Mouse (Mus musculus): ENCODE measurements at regions not wholly inside any gene's neighbourhood (a gene's known extent, or its start where the extent isn't known, plus 50 kb on each side); places are given as distances from the start of the nearest gene placed in this dataset.

DNA sequence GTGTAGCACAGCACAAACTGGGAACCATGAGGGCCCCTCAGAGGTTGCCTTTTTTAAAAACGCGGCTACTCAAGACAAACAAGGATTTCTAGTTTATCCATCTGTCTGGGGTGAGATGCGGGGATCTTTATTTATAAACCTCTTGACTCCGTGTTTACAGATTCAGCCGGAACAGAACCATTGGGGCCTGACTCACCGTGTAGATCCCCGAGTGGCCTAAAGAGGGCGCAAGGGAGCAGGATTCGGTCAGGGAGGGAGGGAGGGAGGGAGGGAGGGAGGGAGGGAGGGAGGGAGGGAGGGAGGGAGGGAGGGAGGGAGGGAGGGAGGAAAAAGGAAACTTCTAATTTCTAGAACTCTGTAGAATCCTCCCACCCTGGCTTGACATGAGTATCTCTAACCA, 73.4 kb upstream of the Fzd10 start:
- 0 out of 2 replicates have a peak, but pooled peaks cover 6% of the 10 kb centered on the region for H3K4me1 ChIP-seq (ENCODE audit: insufficient read depth, low read length)
- H3K27me3 ChIP-seq (ENCODE audit: insufficient read depth, low read length): no peaks in the 10 kb centered on the region
- no peak overlapping the region for H3K27ac ChIP-seq (ENCODE audit: low read depth, low read length)
- no peak for DNase-seq (ENCODE audit: low spot score)
- no peak overlapping the region for H3K4me3 ChIP-seq (ENCODE audit: low read depth, low read length)
- no peaks in the 10 kb centered on the region for H3K36me3 ChIP-seq (ENCODE audit: insufficient read depth, low read length)
- H3K4me2 ChIP-seq (ENCODE audit: low read depth, low read length, poor library complexity, severe bottlenecking): no peak overlapping the region
- no peaks in the 10 kb centered on the region for H3K9me3 ChIP-seq (ENCODE audit: low read length)
- no peak overlapping the region for H3K9ac ChIP-seq (replicated peaks; ENCODE audit: low read length, poor library complexity, severe bottlenecking)
- peak; percentile 54 for TF ChIP-seq CTCF (IDR thresholded peaks at IDR 0.05)
- no peak for ATAC-seq (ENCODE audit: low FRiP score)
- 33% methylated on average over 5 of the region's 9 CpGs for WGBS

DNA sequence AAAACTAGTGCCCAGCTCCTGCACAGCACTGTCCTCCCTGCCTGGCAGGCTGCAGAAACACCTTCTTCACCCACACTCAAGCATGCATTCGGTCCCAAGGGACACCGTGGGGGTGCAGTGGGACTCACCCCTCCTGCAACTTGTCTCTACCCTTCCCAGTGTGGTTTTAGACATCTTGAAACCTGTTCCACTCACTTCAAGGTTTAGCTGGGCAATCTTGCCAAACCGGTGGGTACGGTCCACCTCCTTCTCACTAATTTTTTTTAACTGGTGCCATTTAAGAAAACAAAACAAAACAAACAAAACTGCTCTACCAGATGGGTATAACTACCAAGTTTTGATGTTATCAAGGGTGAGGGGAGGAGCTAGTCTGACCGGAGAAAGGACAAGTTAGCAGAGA, 74.2 kb upstream of the Fzd10 start:
- Histone ChIP-seq H3K9ac (replicated peaks; ENCODE audit: low read length, poor library complexity, severe bottlenecking) (no peak overlapping the region), H3K36me3 (ENCODE audit: insufficient read depth, low read length) (no peaks in the 10 kb centered on the region), H3K27ac (ENCODE audit: low read depth, low read length) (no peak overlapping the region), H3K9me3 (ENCODE audit: low read length) (no peaks in the 10 kb centered on the region), H3K4me1 (ENCODE audit: insufficient read depth, low read length) (0 out of 2 replicates have a peak, but pooled peaks cover 6% of the 10 kb centered on the region), H3K27me3 (ENCODE audit: insufficient read depth, low read length) (no peaks in the 10 kb centered on the region), H3K4me2 (ENCODE audit: low read depth, low read length, poor library complexity, severe bottlenecking) (no peak overlapping the region), H3K4me3 (ENCODE audit: low read depth, low read length) (no peak overlapping the region)
- 87% methylated on average over 5 of the region's 5 CpGs for WGBS
- TF ChIP-seq CTCF (IDR thresholded peaks at IDR 0.05): no peak
- ATAC-seq (ENCODE audit: low FRiP score) (no peak), DNase-seq (ENCODE audit: low spot score) (no peak)

DNA sequence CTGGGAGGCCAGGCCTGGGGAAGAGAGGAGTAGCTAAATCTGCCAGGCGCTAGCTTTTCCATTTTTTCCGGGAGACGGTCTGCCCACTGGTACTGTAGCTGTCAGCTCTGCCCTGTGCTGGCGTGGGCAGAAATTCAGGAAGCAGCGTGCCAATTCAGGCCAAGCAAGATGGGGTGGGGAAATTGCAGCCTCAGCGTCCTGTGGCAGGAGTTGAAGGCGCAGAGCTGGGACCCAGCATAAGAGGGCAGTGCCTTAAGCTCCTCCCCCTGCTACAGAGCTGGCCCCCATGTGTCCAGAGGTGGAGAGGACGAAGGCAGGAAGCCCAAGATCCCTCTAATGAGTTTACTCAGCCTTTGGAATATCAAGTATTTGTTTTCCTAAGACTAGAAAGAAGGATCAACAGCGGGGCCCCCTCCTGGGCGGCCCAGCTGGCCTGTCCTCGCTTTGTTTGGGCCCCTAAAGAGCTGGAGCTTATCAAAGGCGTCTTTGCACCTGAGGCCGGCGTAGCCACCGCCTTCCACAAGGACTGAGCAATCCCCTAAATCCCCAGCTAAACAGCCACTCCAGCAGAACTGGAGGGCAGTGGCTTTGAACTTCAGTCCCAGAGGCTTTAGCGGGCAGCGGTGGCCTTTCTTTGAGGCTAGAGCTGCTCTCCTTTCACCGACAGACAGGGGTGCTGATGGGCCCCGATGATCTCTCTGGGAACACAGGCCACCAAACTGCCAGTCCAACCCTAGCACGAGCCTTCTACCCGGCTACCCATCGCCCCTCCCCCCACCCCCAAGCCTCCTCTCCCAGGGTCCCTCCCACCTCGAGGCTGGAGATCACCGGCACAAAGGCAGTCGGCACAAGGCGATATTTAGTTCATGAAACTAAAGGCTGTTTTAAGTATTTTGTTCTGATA, 76.0 kb upstream of the Fzd10 start:
- H3K4me2 ChIP-seq (ENCODE audit: low read depth, low read length, poor library complexity, severe bottlenecking): no peak overlapping the region
- no peak for ATAC-seq (ENCODE audit: low FRiP score)

DNA sequence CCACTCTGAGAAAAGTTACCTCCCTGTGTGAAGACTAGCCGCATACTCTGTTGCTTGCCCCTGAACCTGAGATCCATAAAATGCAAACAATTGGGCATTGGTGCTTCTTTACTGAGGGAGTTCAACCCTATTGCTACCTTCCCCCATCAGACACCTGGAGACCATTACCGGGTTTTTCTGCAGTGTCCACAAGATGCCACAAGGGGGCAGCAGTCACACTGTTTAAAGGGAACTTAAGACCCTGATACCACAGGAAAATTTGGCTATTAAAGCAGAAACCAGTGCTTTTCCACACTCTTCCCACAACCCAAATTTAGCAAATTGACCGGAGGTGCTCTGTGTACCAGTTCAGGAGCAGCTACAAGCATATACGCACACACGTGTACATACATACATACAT, 78.0 kb upstream of the Fzd10 start:
- ATAC-seq (ENCODE audit: low FRiP score) (no peak), DNase-seq (ENCODE audit: low spot score) (peak; percentile 87)
- H3K36me3 ChIP-seq (ENCODE audit: insufficient read depth, low read length): no peaks in the 10 kb centered on the region
- 36% methylated on average over 5 of the region's 5 CpGs for WGBS
- peak; percentile 95 for TF ChIP-seq CTCF (IDR thresholded peaks at IDR 0.05)
- no peak overlapping the region for H3K9ac ChIP-seq (replicated peaks; ENCODE audit: low read length, poor library complexity, severe bottlenecking)
- H3K4me2 ChIP-seq (ENCODE audit: low read depth, low read length, poor library complexity, severe bottlenecking): no peak overlapping the region
- H3K4me3 ChIP-seq (ENCODE audit: low read depth, low read length): no peak overlapping the region
- no peaks in the 10 kb centered on the region for H3K9me3 ChIP-seq (ENCODE audit: low read length)
- H3K27ac ChIP-seq (ENCODE audit: low read depth, low read length): no peak overlapping the region
- H3K4me1 ChIP-seq (ENCODE audit: insufficient read depth, low read length): 0 out of 2 replicates have a peak, but pooled peaks cover 6% of the 10 kb centered on the region
- H3K27me3 ChIP-seq (ENCODE audit: insufficient read depth, low read length): no peaks in the 10 kb centered on the region

More for the DNA sequence above, 76.0 kb upstream of the Fzd10 start:
- Histone ChIP-seq H3K36me3 (ENCODE audit: insufficient read depth, low read length) (no peaks in the 10 kb centered on the region), H3K9ac (replicated peaks; ENCODE audit: low read length, poor library complexity, severe bottlenecking) (no peak overlapping the region), H3K9me3 (ENCODE audit: low read length) (no peaks in the 10 kb centered on the region), H3K27ac (ENCODE audit: low read depth, low read length) (no peak overlapping the region), H3K27me3 (ENCODE audit: insufficient read depth, low read length) (no peaks in the 10 kb centered on the region), H3K4me1 (ENCODE audit: insufficient read depth, low read length) (0 out of 2 replicates have a peak, but pooled peaks cover 6% of the 10 kb centered on the region), H3K4me3 (ENCODE audit: low read depth, low read length) (no peak overlapping the region)
- WGBS: 10% methylated on average over 26 of the region's 26 CpGs
- peak; percentile 39 for DNase-seq (ENCODE audit: low spot score)
- no peak for TF ChIP-seq CTCF (IDR thresholded peaks at IDR 0.05)

DNA sequence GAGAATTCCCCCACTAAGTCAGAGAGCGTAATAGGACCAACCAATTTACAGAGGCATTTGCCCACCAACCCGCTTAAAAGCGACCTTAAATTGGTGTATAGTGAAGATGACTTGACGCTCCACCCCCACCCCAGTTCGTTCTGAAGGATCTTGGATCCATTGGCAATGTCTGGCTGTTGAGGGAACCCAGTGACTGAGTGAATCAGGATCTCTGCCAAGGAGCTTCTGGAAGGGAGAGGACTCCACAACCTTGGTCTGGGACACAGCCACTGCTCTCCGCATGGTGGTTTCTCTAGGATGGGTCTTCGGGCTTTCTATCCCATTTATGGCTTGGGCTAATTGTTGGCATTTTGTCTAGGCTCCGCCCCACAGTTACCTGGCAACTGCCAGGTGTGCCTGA, 83.3 kb upstream of the Fzd10 start:
- 64% methylated on average over 8 of the region's 8 CpGs for WGBS
- Histone ChIP-seq H3K4me3 (ENCODE audit: low read depth, low read length) (no peak overlapping the region), H3K9ac (replicated peaks; ENCODE audit: low read length, poor library complexity, severe bottlenecking) (no peak overlapping the region), H3K27me3 (ENCODE audit: insufficient read depth, low read length) (no peaks in the 10 kb centered on the region), H3K4me2 (ENCODE audit: low read depth, low read length, poor library complexity, severe bottlenecking) (no peak overlapping the region), H3K27ac (ENCODE audit: low read depth, low read length) (no peak overlapping the region), H3K9me3 (ENCODE audit: low read length) (no peaks in the 10 kb centered on the region), H3K4me1 (ENCODE audit: insufficient read depth, low read length) (no peaks in the 10 kb centered on the region), H3K36me3 (ENCODE audit: insufficient read depth, low read length) (no peaks in the 10 kb centered on the region)
- DNase-seq (ENCODE audit: low spot score): peak; percentile 72
- ATAC-seq (ENCODE audit: low FRiP score): no peak
- TF ChIP-seq CTCF (IDR thresholded peaks at IDR 0.05): no peak

DNA sequence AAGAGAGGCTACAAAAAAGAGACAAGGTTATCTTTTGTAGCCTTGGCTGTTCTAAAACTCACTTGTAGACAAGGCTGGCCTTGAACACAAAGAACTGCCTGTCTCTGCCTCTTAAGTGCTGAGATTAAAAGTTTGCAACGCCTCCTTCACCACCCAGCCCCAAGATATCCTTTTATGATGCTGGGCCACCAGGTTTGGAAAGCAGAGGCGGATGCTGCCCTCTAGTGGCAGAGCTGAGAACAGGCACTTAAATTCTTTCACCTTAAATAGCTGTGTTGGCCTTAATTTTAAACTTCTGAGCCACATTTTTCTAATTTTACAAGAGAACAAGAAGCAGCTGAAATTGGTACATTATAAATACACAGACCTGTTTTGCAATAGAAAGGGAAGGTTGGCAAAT, 82.5 kb upstream of the Tmem132d start:
- Histone ChIP-seq H3K27me3 (ENCODE audit: insufficient read depth, low read length) (no peaks in the 10 kb centered on the region), H3K4me2 (ENCODE audit: low read depth, low read length, poor library complexity, severe bottlenecking) (no peak overlapping the region), H3K4me1 (ENCODE audit: insufficient read depth, low read length) (no peaks in the 10 kb centered on the region), H3K27ac (ENCODE audit: low read depth, low read length) (no peak overlapping the region), H3K9ac (replicated peaks; ENCODE audit: low read length, poor library complexity, severe bottlenecking) (no peak overlapping the region), H3K36me3 (ENCODE audit: insufficient read depth, low read length) (no peaks in the 10 kb centered on the region), H3K9me3 (ENCODE audit: low read length) (no peaks in the 10 kb centered on the region), H3K4me3 (ENCODE audit: low read depth, low read length) (no peak overlapping the region)
- ATAC-seq (ENCODE audit: low FRiP score) (no peak), DNase-seq (ENCODE audit: low spot score) (peak; percentile 55)
- WGBS: 2% methylated on average over 2 of the region's 2 CpGs
- TF ChIP-seq CTCF (IDR thresholded peaks at IDR 0.05): peak; percentile 93

All from midbrain, postnatal 0 days (tissue).